Mouse (Mus musculus): Measurements from ENCODE around the gene Hspe1.
"Not testable (repeated sequence)": the region's sequence is repeated elsewhere in the genome, so short reads cannot be mapped to it uniquely, and the experiment has no call there.

The Hspe1 gene

GRCm38 (mm10) chr1:55087932-55088610 lies at the start of gene Hspe1, which contains the start of gene Hspd1:
Gene Hspe1 (plus strand): TSS chr1:55088132.
Gene Hspd1 (minus strand): TSS chr1:55088243.
- DNase-seq (ENCODE audit: low read depth, low spot score), result peak; percentile 98

- no peak for DNase-seq (ENCODE audit: low read depth, low spot score)
These were observed 48.0 kb upstream of the Hspe1 start for GRCm38 (mm10) chr1:55039944-55040343.

- no peak for DNase-seq (ENCODE audit: low read depth, low spot score)
These were observed 46.2 kb upstream of the Hspe1 start for GRCm38 (mm10) chr1:55041691-55042090.

- no peak for DNase-seq (ENCODE audit: low read depth, low spot score)
These were observed 45.7 kb upstream of the Hspe1 start for GRCm38 (mm10) chr1:55042246-55042645.

- no peak for DNase-seq (ENCODE audit: low read depth, low spot score)
These were observed 44.8 kb upstream of the Hspe1 start for GRCm38 (mm10) chr1:55043164-55043563.

- no peak for DNase-seq (ENCODE audit: low read depth, low spot score)
These were observed 38.9 kb upstream of the Hspe1 start for GRCm38 (mm10) chr1:55048841-55049587.

- no peak for DNase-seq (ENCODE audit: low read depth, low spot score)
These were observed 36.3 kb upstream of the Hspe1 start for GRCm38 (mm10) chr1:55051671-55052070.

- peak; percentile 98 for DNase-seq (ENCODE audit: low read depth, low spot score)
These were observed 35.5 kb upstream of the Hspe1 start, which contains the start of gene Coq10b for GRCm38 (mm10) chr1:55052355-55052953. Gene Coq10b (plus strand): TSS chr1:55052770.

GRCm38 (mm10) chr1:55053005-55053404 lies 34.9 kb upstream of the Hspe1 start:
- peak; percentile 35 for DNase-seq (ENCODE audit: low read depth, low spot score)

- no peak for DNase-seq (ENCODE audit: low read depth, low spot score)
These were observed 34.3 kb upstream of the Hspe1 start for GRCm38 (mm10) chr1:55053596-55053995.

GRCm38 (mm10) chr1:55055322-55056115 lies 32.4 kb upstream of the Hspe1 start:
- no peak for DNase-seq (ENCODE audit: low read depth, low spot score)

- DNase-seq (ENCODE audit: low read depth, low spot score), result not testable (repeated sequence)
These were observed 29.5 kb upstream of the Hspe1 start for GRCm38 (mm10) chr1:55058383-55058782.

GRCm38 (mm10) chr1:55061099-55061498 lies 26.8 kb upstream of the Hspe1 start:
- no peak for DNase-seq (ENCODE audit: low read depth, low spot score)

GRCm38 (mm10) chr1:55061772-55062171 lies 26.2 kb upstream of the Hspe1 start:
- DNase-seq (ENCODE audit: low read depth, low spot score), result no peak

GRCm38 (mm10) chr1:55072328-55072727 lies 15.6 kb upstream of the Hspe1 start:
- not testable (repeated sequence) for DNase-seq (ENCODE audit: low read depth, low spot score)

GRCm38 (mm10) chr1:55074757-55075156 lies 13.2 kb upstream of the Hspe1 start:
- no peak for DNase-seq (ENCODE audit: low read depth, low spot score)

- DNase-seq (ENCODE audit: low read depth, low spot score), result no peak
These were observed 12.1 kb upstream of the Hspe1 start for GRCm38 (mm10) chr1:55075652-55076394.

- DNase-seq (ENCODE audit: low read depth, low spot score), result no peak
These were observed 11.6 kb upstream of the Hspe1 start for GRCm38 (mm10) chr1:55076395-55076743.

- DNase-seq (ENCODE audit: low read depth, low spot score), result no peak
These were observed 10.9 kb upstream of the Hspe1 start for GRCm38 (mm10) chr1:55076849-55077516.

- no peak for DNase-seq (ENCODE audit: low read depth, low spot score)
These were observed 8.3 kb upstream of the Hspe1 start for GRCm38 (mm10) chr1:55079677-55080076.
